ENCODE assay signal across 27 mouse cellular contexts in genomic region chr3:54681310-54682204, GRCm38 (mm10). TPM values are rescaled to one million over a fixed set of nuclear protein-coding genes. Genes with fewer than 3 reads are reported as not detected.
A peak's percentile ranks its signal among the peaks of the same experiment; 100 is the strongest.
DNase-seq lines count a peak whose midpoint lies in the region; ATAC-seq and TF ChIP-seq lines count a peak whose summit lies in the region.
"Had no signal": no experiment of that assay in that cellular context is flagged by ENCODE, and none has a peak within 500 bp of the region (broad histone marks: within the 10 kb centered on the region; RNA-seq: fewer than 3 reads in every experiment).

No protein-coding gene starts in this region.

- no peaks in the 10 kb centered on the region for H3K36me3 ChIP-seq in heart, embryonic 10.5 days
- no peaks in the 10 kb centered on the region for H3K36me3 ChIP-seq in kidney, postnatal 0 days (ENCODE audit: insufficient read depth, low read length)
- H3K36me3 ChIP-seq: embryonic facial prominence, embryonic 15.5 days; forebrain, embryonic 10.5 days; G1E; heart, embryonic 12.5 days; hindbrain, embryonic 12.5 days had no signal

- no peak for ATAC-seq in kidney, postnatal 0 days (replicated peaks; ENCODE audit: low FRiP score, low read depth)
- peak; percentile 87 for ATAC-seq in common myeloid progenitor, adult 5-6 weeks (replicated peaks; ENCODE audit: low read depth, poor library complexity, severe bottlenecking)
- peak; percentile 92 for ATAC-seq in megakaryocyte, adult 5-6 weeks (ENCODE audit: poor library complexity, severe bottlenecking)
- no peak for ATAC-seq in CD4-positive, CD25-positive, alpha-beta regulatory T cell, adult 4 months
- ATAC-seq: forebrain, embryonic 14.5 days; hindbrain, embryonic 16.5 days had no signal

- 59% methylated on average over 6 of the region's 6 CpGs for WGBS in heart, embryonic 10.5 days
- WGBS in kidney, postnatal 0 days = 32% methylated on average over 6 of the region's 6 CpGs

- no peak overlapping the region for H3K4me3 ChIP-seq in heart, embryonic 10.5 days
- no peak overlapping the region for H3K4me3 ChIP-seq in kidney, postnatal 0 days (replicated peaks; ENCODE audit: low read depth, low read length)
- H3K4me3 ChIP-seq: embryonic facial prominence, embryonic 15.5 days; erythroblast, embryonic 14.5 days; forebrain, embryonic 10.5 days; gastrocnemius, adult 2 months; heart, embryonic 12.5 days; hindbrain, embryonic 12.5 days had no signal

- H3K4me2 ChIP-seq in kidney, postnatal 0 days (ENCODE audit: low read length) = no peak overlapping the region
- H3K4me2 ChIP-seq: embryonic facial prominence, embryonic 15.5 days; heart, embryonic 12.5 days; hindbrain, embryonic 12.5 days had no signal

- TF ChIP-seq CTCF in kidney, postnatal 0 days (IDR thresholded peaks at IDR 0.05; ENCODE audit: low read depth) = no peak

- H3K9ac ChIP-seq in kidney, postnatal 0 days (ENCODE audit: low read depth, low read length) = no peak overlapping the region
- H3K9ac ChIP-seq: embryonic facial prominence, embryonic 15.5 days; heart, embryonic 12.5 days; hindbrain, embryonic 12.5 days had no signal

- H3K27me3 ChIP-seq in heart, embryonic 10.5 days (ENCODE audit: insufficient read depth, poor library complexity, severe bottlenecking) = no peaks in the 10 kb centered on the region
- H3K27me3 ChIP-seq in kidney, postnatal 0 days (ENCODE audit: insufficient read depth, low read length) = no peaks in the 10 kb centered on the region
- H3K27me3 ChIP-seq: embryonic facial prominence, embryonic 15.5 days; heart, embryonic 12.5 days; hindbrain, embryonic 12.5 days had no signal

- H3K4me1 ChIP-seq in heart, embryonic 10.5 days = peaks cover 5% of the 10 kb centered on the region; the same call in 1 of the 2 replicates
- H3K4me1 ChIP-seq in kidney, postnatal 0 days (replicated peaks; ENCODE audit: insufficient read depth, low read length) = no peaks in the 10 kb centered on the region; the same call in 1 of the 2 replicates
- H3K4me1 ChIP-seq: forebrain, embryonic 10.5 days; hindbrain, embryonic 12.5 days had no signal

- H3K9me3 ChIP-seq in heart, embryonic 10.5 days = no peaks in the 10 kb centered on the region
- no peaks in the 10 kb centered on the region for H3K9me3 ChIP-seq in kidney, postnatal 0 days (replicated peaks; ENCODE audit: low read length)
- H3K9me3 ChIP-seq: embryonic facial prominence, embryonic 15.5 days; forebrain, embryonic 10.5 days; G1E; heart, embryonic 12.5 days; hindbrain, embryonic 12.5 days had no signal

- H3K27ac ChIP-seq in heart, embryonic 10.5 days = no peak overlapping the region
- H3K27ac ChIP-seq in kidney, postnatal 0 days = no peak overlapping the region
- H3K27ac ChIP-seq: embryonic facial prominence, embryonic 15.5 days; forebrain, embryonic 10.5 days; gastrocnemius, adult 2 months; hindbrain, embryonic 12.5 days had no signal

- peak; percentile 25 for DNase-seq in heart, embryonic 10.5 days (ENCODE audit: low spot score)
- DNase-seq in heart, postnatal 4 days = no peak
- DNase-seq in kidney, postnatal 0 days (ENCODE audit: low spot score) = peak; percentile 62
- no peak for DNase-seq in kidney, postnatal 25 days
- DNase-seq in cerebellum, adult 9-10 months = no peak
- DNase-seq: adrenal gland, postnatal 10 days; cerebellum, adult 11 months; cerebellum, adult 8-10 months; cerebellum, postnatal 36 days; gastrocnemius, adult 2 months; gastrocnemius, postnatal 25 days; heart, adult 18-20 months had no signal

RNA-seq across cellular contexts. Expression of gene Supt20, which starts 11.1 kb away (rescaled TPM):
- 77.3 and 91.8 TPM in 2 replicates for polyA plus RNA-seq in heart, embryonic 10.5 days (2016; fragmentation: Nextera tagmentation; extraction: Ambion mirVana)
- 10 to 100 TPM; 49.8 to 50.5 TPM for total RNA-seq in heart, postnatal 4 days (2021)
- polyA plus RNA-seq in kidney, postnatal 0 days (2015; fragmentation: Nextera tagmentation; extraction: Ambion mirVana) = 69.0 and 73.9 TPM in 2 replicates
- total RNA-seq in common myeloid progenitor, adult 5-6 weeks (2017) = 75.1 and 91.2 TPM in 2 replicates
- 60.1 and 66.0 TPM in 2 replicates for total RNA-seq in megakaryocyte, adult 5-6 weeks (2015)
- 39.4 and 40.6 TPM in 2 replicates for total RNA-seq in megakaryocyte, adult 5-6 weeks (2017)
- 100 to 1,000 TPM; 245 to 256 TPM for polyA plus RNA-seq in CD4-positive, CD25-positive, alpha-beta regulatory T cell, adult 4 months (2017; shearing (Covaris generic))

RNA-seq across cellular contexts. Expression of gene Gm21958, which starts 32.6 kb away (rescaled TPM):
- 0.63 TPM in 1 of 2 replicates, not detected in the other for polyA plus RNA-seq in heart, embryonic 10.5 days (2016; fragmentation: Nextera tagmentation; extraction: Ambion mirVana)
- total RNA-seq in heart, postnatal 4 days (2021) = not detected
- polyA plus RNA-seq in kidney, postnatal 0 days (2015; fragmentation: Nextera tagmentation; extraction: Ambion mirVana) = 0.43 and 0.45 TPM in 2 replicates
- total RNA-seq in common myeloid progenitor, adult 5-6 weeks (2017) = 1.1 TPM in 1 of 2 replicates, not detected in the other
- total RNA-seq in megakaryocyte, adult 5-6 weeks (2015) = not detected in 2 replicates
- total RNA-seq in megakaryocyte, adult 5-6 weeks (2017) = not detected in 2 replicates
- 1 to 10 TPM in 1 of 2 experiments, not detected in 1; 3.5 TPM for polyA plus RNA-seq in CD4-positive, CD25-positive, alpha-beta regulatory T cell, adult 4 months (2017; shearing (Covaris generic))
- total RNA-seq: adrenal gland, postnatal 10 days; adrenal gland, postnatal 4 days; G1E; gastrocnemius, adult 2 months; gastrocnemius, postnatal 25 days; heart, adult 18-20 months; heart, postnatal 25 days had no signal
- polyA plus RNA-seq: brain, embryonic 14.5 days; embryonic facial prominence, embryonic 15.5 days; erythroblast, embryonic 14.5 days; forebrain, embryonic 14.5 days; G1E; heart, embryonic 16.5 days had no signal

RNA-seq across cellular contexts. Expression of gene Exosc8, which starts 53.6 kb away (rescaled TPM):
- 120 and 156 TPM in 2 replicates for polyA plus RNA-seq in heart, embryonic 10.5 days (2016; fragmentation: Nextera tagmentation; extraction: Ambion mirVana)
- total RNA-seq in heart, postnatal 4 days (2021) = 10 to 100 TPM; 40.3 to 44.7 TPM
- 80.5 TPM in 2 replicates for polyA plus RNA-seq in kidney, postnatal 0 days (2015; fragmentation: Nextera tagmentation; extraction: Ambion mirVana)
- total RNA-seq in common myeloid progenitor, adult 5-6 weeks (2017) = 207 and 282 TPM in 2 replicates
- 118 and 124 TPM in 2 replicates for total RNA-seq in megakaryocyte, adult 5-6 weeks (2015)
- total RNA-seq in megakaryocyte, adult 5-6 weeks (2017) = 126 and 153 TPM in 2 replicates
- 100 to 1,000 TPM; 218 to 259 TPM for polyA plus RNA-seq in CD4-positive, CD25-positive, alpha-beta regulatory T cell, adult 4 months (2017; shearing (Covaris generic))

RNA-seq across cellular contexts. Expression of gene Alg5, which starts 53.8 kb away (rescaled TPM):
- 39.5 and 49.1 TPM in 2 replicates for polyA plus RNA-seq in heart, embryonic 10.5 days (2016; fragmentation: Nextera tagmentation; extraction: Ambion mirVana)
- 10 to 100 TPM; 19.2 to 24.0 TPM for total RNA-seq in heart, postnatal 4 days (2021)
- polyA plus RNA-seq in kidney, postnatal 0 days (2015; fragmentation: Nextera tagmentation; extraction: Ambion mirVana) = 80.1 and 86.4 TPM in 2 replicates
- 35.1 and 40.8 TPM in 2 replicates for total RNA-seq in common myeloid progenitor, adult 5-6 weeks (2017)
- total RNA-seq in megakaryocyte, adult 5-6 weeks (2015) = 41.2 and 45.8 TPM in 2 replicates
- total RNA-seq in megakaryocyte, adult 5-6 weeks (2017) = 19.2 and 21.1 TPM in 2 replicates
- 10 to 100 TPM; 91.2 to 92.6 TPM for polyA plus RNA-seq in CD4-positive, CD25-positive, alpha-beta regulatory T cell, adult 4 months (2017; shearing (Covaris generic))
- polyA plus RNA-seq: erythroblast, embryonic 14.5 days had no signal

Comparison
In these comparisons a context has a peak if more than half of its experiments do, and no peak if none do; other contexts are left out.
1. DNase-seq: peak in heart, embryonic 10.5 days (single experiment) and kidney, postnatal 0 days (single experiment); none in heart, postnatal 4 days (single experiment), kidney, postnatal 25 days (0 of 2) and cerebellum, adult 9-10 months (single experiment).
2. ATAC-seq: peak in common myeloid progenitor, adult 5-6 weeks (single experiment) and megakaryocyte, adult 5-6 weeks (single experiment); none in kidney, postnatal 0 days (single experiment) and CD4-positive, CD25-positive, alpha-beta regulatory T cell, adult 4 months (single experiment).